Mouse (Mus musculus) heart, adult 2 months (tissue): ENCODE measurements around the gene Atp11c. TPM values are rescaled to one million over a fixed set of nuclear protein-coding genes. Genes with fewer than 3 reads are reported as not detected.
A peak's percentile ranks its signal among the peaks of the same experiment; 100 is the strongest.

Experiments
- DNase-seq, 2 experiments: peaks; one replicate each; pipeline ENCODE4 v3.0.0; 2021
- H3K27ac ChIP-seq: fragments of 200-600 bp; 2 replicates; pipeline ENCODE4 v1.8.1; 2022
- H3K27me3 ChIP-seq: fragments of 200-500 bp; 2 replicates; pipeline ENCODE4 v1.6.1; 2012; ENCODE audit warnings: mild to moderate bottlenecking, low read length, inconsistent platforms, mixed read lengths; ENCODE audit not compliant: control insufficient read depth, insufficient read depth
- H3K36me3 ChIP-seq: fragments of 200-500 bp; 2 replicates; pipeline ENCODE4 v1.6.1; 2012; ENCODE audit warnings: low read length, inconsistent platforms; ENCODE audit not compliant: control insufficient read depth, insufficient read depth
- H3K4me1 ChIP-seq: fragments of 200-500 bp; 2 replicates; pipeline ENCODE4 v1.6.1; 2011; ENCODE audit warnings: low read length; ENCODE audit not compliant: control insufficient read depth, insufficient read depth
- H3K4me3 ChIP-seq: fragments of 200-600 bp; 2 replicates; pipeline ENCODE4 v1.8.1; 2022
- H3K79me2 ChIP-seq: fragments of 200-500 bp; replicated peaks from 2 replicates; pipeline ENCODE4 v1.6.1; 2012; ENCODE audit warnings: mild to moderate bottlenecking, inconsistent platforms, low read length, moderate library complexity, mixed read lengths; ENCODE audit not compliant: control insufficient read depth, insufficient read depth
- H3K9ac ChIP-seq: fragments of 200-500 bp; 2 replicates; pipeline ENCODE4 v1.6.1; 2012; ENCODE audit warnings: low read depth, mild to moderate bottlenecking, control low read depth, inconsistent platforms, low read length, mixed read lengths
- CTCF ChIP-seq: fragments of 200-600 bp; IDR thresholded peaks from 2 replicates; pipeline ENCODE4 v1.8.1; 2022; ENCODE audit warnings: antibody characterized with exemption, mild to moderate bottlenecking, moderate library complexity
- EP300 ChIP-seq: fragments of 200-500 bp; IDR thresholded peaks from 2 replicates; pipeline ENCODE4 v1.6.1; 2011; ENCODE audit warnings: low read depth, low read length, control low read depth; ENCODE audit not compliant: insufficient read depth
- POLR2A ChIP-seq: fragments of 200-500 bp; IDR thresholded peaks from 2 replicates; pipeline ENCODE4 v1.6.1; 2011; ENCODE audit warnings: mild to moderate bottlenecking, low read depth, low read length, control low read depth; ENCODE audit not compliant: insufficient read depth
- WGBS: fragments of 180-500 bp; shearing (Covaris S2); methylation state at CpG from one replicate; pipeline ENCODE4 v1.1.7; 2018; 5-methylcytosine and 5-hydroxymethylcytosine counted together
- intact Hi-C: fragments of 180-260 bp; cut with DNase I; formaldehyde crosslinking; loops from one replicate; pipeline ENCODE4 v1.15.1; 2025
- microRNA-seq, 2 experiments: library from miRNA; unstranded; fragments of <30 nt; microRNA quantifications; one replicate each; pipeline ENCODE4 v1.2.0; 2021
- polyA plus RNA-seq: library from polyadenylated mRNA; depleted of rRNA; stranded (reverse); fragments of >200 nt; gene quantifications from 2 replicates; pipeline ENCODE4 v1.2.3, GENCODE M21; 2012; rRNA removed
- total RNA-seq, 2 experiments: library from RNA; stranded (reverse); gene quantifications; 2 replicates each; pipeline ENCODE4 v1.2.3; 2021

The Atp11c gene
- total and polyA plus RNA-seq, 3 experiments, result 3.6 to 6.3 (median 5.8) TPM

DNA sequence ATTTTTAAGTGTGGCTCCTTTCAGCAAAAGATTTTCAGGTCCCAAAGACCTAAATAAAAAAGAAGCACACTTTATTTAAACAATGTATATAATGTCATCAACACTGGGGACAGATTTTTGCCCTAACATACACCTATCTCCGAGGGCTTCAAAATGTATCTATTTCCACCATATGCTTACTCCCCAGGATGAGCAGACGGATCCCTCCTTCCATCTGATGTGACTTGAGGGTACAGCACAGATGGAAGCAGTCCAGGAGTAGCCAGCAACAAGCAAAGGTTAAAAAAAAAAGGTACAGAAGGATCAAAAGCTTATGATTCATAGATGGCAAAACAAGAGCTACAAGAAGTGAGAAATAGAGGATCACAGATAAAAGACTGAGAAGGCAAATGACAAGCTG lies 300.2 kb downstream of the Atp11c start:
- intact Hi-C loops, result no loop called here
- no peak for DNase-seq
- Histone ChIP-seq H3K4me3 (no peak overlapping the region), H3K27me3 (no peaks in the 10 kb centered on the region), H3K27ac (no peak overlapping the region), H3K36me3 (no peaks in the 10 kb centered on the region), H3K9ac (no peak overlapping the region), H3K4me1 (no peaks in the 10 kb centered on the region), H3K79me2 (no peaks in the 10 kb centered on the region)
- 82% methylated on average over 2 of the region's 2 CpGs for WGBS
- TF ChIP-seq CTCF, result no peak
- TF ChIP-seq EP300, result no peak
- no peak for TF ChIP-seq POLR2A

DNA sequence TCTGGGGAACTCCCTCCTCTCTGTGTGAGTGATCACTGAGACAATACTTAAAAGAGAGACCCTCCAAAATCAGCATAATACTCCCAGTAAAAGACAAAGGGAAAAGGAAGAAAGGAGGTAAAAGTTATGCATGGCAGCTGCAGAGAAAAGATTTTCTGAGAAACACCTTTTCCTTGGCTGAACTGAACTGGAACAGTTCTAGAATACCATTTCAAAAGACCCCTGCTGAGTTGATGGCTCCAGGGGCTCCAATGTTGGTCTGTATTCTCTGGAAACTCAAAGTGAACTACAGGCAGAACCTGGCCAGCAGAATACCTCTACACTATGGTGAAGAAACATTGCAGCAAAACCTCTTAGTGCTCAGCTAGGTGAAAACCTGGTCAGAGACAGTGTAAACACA lies 337.2 kb downstream of the Atp11c start:
- intact Hi-C loops, result no loop called here
- H3K27ac ChIP-seq, result no peak overlapping the region
- H3K9ac ChIP-seq, result no peak overlapping the region
- H3K4me1 ChIP-seq, result no peaks in the 10 kb centered on the region
- no peak for DNase-seq
- no peaks in the 10 kb centered on the region for H3K36me3 ChIP-seq
- no peak overlapping the region for H3K4me3 ChIP-seq
- H3K27me3 ChIP-seq, result no peaks in the 10 kb centered on the region
- H3K79me2 ChIP-seq, result no peaks in the 10 kb centered on the region
- no peak for TF ChIP-seq POLR2A
- TF ChIP-seq EP300, result no peak
- TF ChIP-seq CTCF, result no peak

GRCm38 (mm10) chrX:60187726-60188125 lies 404.8 kb downstream of the Atp11c start:
- Histone ChIP-seq H3K4me1 (no peaks in the 10 kb centered on the region), H3K36me3 (no peaks in the 10 kb centered on the region), H3K27me3 (no peaks in the 10 kb centered on the region), H3K27ac (no peak overlapping the region), H3K9ac (no peak overlapping the region), H3K4me3 (no peak overlapping the region), H3K79me2 (no peaks in the 10 kb centered on the region)
- 19% methylated on average over 1 of the region's 1 CpGs for WGBS
- TF ChIP-seq EP300 (no peak), POLR2A (no peak), CTCF (no peak)
- intact Hi-C loops, result no loop called here
- DNase-seq, result no peak

GRCm38 (mm10) chrX:60182611-60183010 lies 409.9 kb downstream of the Atp11c start:
- H3K79me2 ChIP-seq, result no peaks in the 10 kb centered on the region
- TF ChIP-seq POLR2A (no peak), EP300 (no peak), CTCF (no peak)
- H3K27me3 ChIP-seq, result peaks cover 2% of the 10 kb centered on the region; the same call in 1 of the 2 replicates
- H3K4me1 ChIP-seq, result no peaks in the 10 kb centered on the region
- no peak for DNase-seq
- no peak overlapping the region for H3K27ac ChIP-seq
- no peak overlapping the region for H3K4me3 ChIP-seq
- H3K9ac ChIP-seq, result no peak overlapping the region
- H3K36me3 ChIP-seq, result no peaks in the 10 kb centered on the region
- intact Hi-C loops, result no loop called here
- WGBS, result 69% methylated on average over 3 of the region's 3 CpGs

DNA sequence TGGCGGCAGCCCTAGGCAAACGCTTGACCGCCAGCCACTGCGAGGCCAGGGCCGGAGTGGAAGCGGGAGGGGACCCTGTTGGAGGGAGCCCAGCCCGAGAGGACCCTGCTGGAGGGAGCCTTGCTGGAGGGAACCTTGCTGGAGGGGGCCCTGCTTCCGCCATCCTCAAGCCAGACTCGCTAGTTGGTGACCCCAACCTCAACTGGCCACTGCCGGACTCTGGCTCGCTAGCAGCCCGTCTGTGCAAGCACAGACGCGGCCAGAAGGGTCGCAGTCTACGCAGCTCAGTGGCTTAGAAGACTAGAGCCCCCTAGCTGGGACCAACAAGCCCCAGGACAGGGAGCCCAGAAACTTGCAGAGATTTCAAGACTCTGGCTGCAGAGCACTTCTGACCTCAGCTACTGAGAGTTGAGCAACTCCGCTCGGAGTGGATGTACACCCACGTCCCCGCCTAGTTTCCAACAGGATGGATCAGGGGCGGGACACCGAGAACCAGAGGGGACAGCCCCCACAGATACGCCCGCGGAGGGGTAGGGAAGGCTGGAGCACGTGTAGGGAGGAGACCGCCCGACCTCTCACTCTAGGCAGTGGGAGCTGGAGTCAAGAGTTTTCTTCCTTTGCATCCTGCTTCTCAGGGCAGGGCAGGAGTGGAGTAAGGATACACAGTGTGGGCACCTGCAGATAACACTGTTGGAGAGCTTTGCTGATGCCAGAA lies 413.6 kb downstream of the Atp11c start, which contains the start of gene Mcf2:
TSS of gene Mcf2 (minus strand) at position 346 of the 715 bp plus-strand sequence.
- Histone ChIP-seq H3K4me3 (no peak within 1 kb of the TSS), H3K79me2 (no peaks in the 10 kb centered on the region), H3K27ac (no peak within 1 kb of the TSS), H3K27me3 (peaks cover 2% of the 10 kb centered on the region; the same call in 1 of the 2 replicates), H3K4me1 (no peaks in the 10 kb centered on the region), H3K36me3 (no peaks in the 10 kb centered on the region), H3K9ac (no peak within 1 kb of the TSS)
- peak; percentile 5 to 19 for DNase-seq
- no peak for TF ChIP-seq POLR2A
- TF ChIP-seq CTCF, result no peak
- no peak for TF ChIP-seq EP300
- intact Hi-C loops, result no loop called here
- 17% methylated on average over 28 of the region's 28 CpGs for WGBS

DNA sequence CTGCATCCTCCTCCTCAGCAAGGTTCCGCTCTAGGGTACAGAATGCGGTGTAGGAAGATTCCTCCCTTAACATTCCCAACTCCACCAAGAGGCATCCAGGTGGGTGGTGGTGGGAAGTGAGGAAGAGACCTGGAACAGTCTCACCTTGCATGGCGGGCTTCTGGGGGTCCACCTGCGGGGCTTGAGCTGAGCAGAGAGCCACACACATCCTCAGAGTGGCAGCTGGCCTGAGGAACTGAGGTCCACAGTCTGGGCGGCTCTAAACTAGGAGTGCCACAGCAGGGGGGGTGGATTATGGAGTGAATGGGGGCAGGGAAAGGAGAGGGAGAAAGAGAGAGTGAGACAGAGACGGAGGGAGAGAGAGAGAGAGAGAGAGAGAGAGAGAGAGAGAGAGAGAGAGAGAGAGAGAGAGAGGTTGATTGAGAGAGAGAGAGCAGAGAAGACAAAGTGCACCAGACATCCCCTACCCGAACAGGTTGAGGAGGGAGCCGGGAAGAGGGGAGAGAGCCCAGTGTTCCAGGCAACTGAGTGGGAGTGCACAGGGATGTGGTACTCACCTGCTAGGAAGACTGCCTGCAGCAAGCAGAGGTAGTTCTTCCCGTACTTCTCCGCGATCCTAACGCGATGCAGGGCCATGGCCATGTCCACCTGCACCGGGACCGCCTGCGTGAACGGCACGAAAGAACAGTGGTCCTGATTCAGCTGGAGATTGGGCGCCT lies 414.3 kb downstream of the Atp11c start:
- peak in 1 of 2 experiments; percentile 17 for DNase-seq
- no peaks in the 10 kb centered on the region for H3K4me1 ChIP-seq
- WGBS, result 17% methylated on average over 19 of the region's 19 CpGs
- no peaks in the 10 kb centered on the region for H3K36me3 ChIP-seq
- TF ChIP-seq CTCF (no peak), EP300 (no peak), POLR2A (no peak)
- peaks cover 2% of the 10 kb centered on the region; the same call in 1 of the 2 replicates for H3K27me3 ChIP-seq
- no peaks in the 10 kb centered on the region for H3K79me2 ChIP-seq
- no peak overlapping the region for H3K4me3 ChIP-seq
- H3K9ac ChIP-seq, result no peak overlapping the region
- intact Hi-C loops, result no loop called here
- H3K27ac ChIP-seq, result no peak overlapping the region

Small RNA genes lying within 50 kb of the gene (microRNA-seq; reads per million reads assigned to microRNA genes)
- 37.5 to 44.3 reads per million in 2 experiments for gene Mir505

Other genes starting within 250 kb of the Atp11c start
- not detected for gene Gm7073, start 53.4 kb downstream of the Atp11c start, total RNA-seq
- not detected in 2 replicates for gene Gm7073, start 53.4 kb downstream of the Atp11c start, polyA plus RNA-seq